Mouse (Mus musculus): ENCODE data around the gene Kcnk2. TPM values are rescaled to one million over a fixed set of nuclear protein-coding genes. Genes with fewer than 3 reads are reported as not detected.

Kcnk2 gene
- total RNA-seq, 2 experiments from 2014 or later: 0.84 to 2.0 TPM

DNA sequence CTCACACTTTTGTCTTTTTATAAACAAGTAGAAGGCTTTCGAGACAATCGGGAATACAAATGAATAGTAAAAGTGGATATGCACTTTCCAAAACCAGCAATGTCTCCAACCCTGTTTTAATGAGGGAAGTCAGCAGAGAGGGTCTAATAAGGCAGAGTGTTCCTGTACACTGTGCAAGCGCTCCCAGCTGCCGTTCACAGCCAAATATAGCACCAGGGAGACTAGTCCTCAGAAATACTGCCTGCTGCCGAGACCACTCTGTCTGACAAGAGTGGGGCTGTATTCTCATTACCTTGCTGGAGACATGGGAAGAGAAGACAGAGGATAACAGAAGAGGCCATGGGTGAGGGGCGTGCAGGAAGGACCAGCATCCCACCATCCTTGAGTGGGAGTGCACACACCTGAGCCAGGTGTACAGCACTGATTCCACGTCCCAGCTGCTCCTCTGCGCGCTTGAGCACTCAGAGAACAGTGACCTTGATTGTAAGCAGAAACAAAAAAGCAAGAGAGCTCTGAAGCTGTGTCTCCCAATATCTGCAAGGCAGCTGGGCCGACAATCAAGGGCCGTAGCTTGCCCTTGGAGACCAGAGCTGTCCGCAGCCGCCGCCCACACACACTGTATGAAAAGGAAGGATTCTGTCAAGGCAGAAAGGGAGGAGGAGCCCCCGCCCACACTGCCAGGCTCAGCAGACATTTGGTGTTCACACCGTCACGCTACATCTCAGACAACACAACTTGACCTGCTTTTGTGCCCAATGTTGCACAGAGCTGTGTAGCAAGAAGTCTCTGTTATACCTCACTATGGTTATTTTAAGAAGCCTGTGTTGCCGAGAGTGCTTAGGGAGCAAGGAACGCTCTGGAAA, 173.6 kb downstream of the Kcnk2 start:
- no peak overlapping the region for H3K4me3 ChIP-seq
- DNase-seq: no peak
- no peak overlapping the region for H3K27ac ChIP-seq
- no peak for TF ChIP-seq CTCF (IDR thresholded peaks at IDR 0.05)
- intact Hi-C loops (cut with DNase I): no loop called here

GRCm38 (mm10) chr1:189227479-189227878, 174.6 kb downstream of the Kcnk2 start:
- H3K27ac ChIP-seq: no peak overlapping the region
- no peak overlapping the region for H3K4me3 ChIP-seq
- peak; percentile 35; the same call in 1 of the 2 replicates for TF ChIP-seq CTCF (IDR thresholded peaks at IDR 0.05)
- no peak for DNase-seq
- intact Hi-C loops (cut with DNase I): no loop called here

DNA sequence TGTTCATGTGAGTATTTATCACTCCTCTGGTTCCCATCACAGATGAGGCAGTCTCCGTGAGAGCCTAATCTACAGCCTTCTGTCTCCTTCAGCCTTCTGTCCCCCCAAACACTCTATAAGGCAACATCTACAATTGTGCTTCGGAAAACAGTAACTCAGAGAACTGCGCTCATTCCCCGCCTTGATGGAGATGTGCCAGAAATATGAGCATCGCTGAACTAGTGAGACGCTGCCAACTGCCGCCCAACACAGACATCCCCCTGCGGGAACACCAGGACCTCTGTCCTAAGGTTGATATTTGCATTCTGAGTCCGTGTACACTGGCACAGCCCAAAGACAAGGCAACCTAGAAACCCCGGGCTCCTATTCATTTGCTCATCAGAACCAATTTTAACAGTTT, 183.0 kb downstream of the Kcnk2 start:
- H3K27ac ChIP-seq: no peak overlapping the region
- no peak overlapping the region for H3K4me3 ChIP-seq
- intact Hi-C loops (cut with DNase I): no loop called here
- no peak for TF ChIP-seq CTCF (IDR thresholded peaks at IDR 0.05)
- DNase-seq: no peak

GRCm38 (mm10) chr1:189217751-189218564, 184.1 kb downstream of the Kcnk2 start:
- Histone ChIP-seq H3K4me3 (no peak overlapping the region), H3K27ac (no peak overlapping the region)
- no peak for DNase-seq
- no peak for TF ChIP-seq CTCF (IDR thresholded peaks at IDR 0.05)
- intact Hi-C loops (cut with DNase I): no loop called here

DNA sequence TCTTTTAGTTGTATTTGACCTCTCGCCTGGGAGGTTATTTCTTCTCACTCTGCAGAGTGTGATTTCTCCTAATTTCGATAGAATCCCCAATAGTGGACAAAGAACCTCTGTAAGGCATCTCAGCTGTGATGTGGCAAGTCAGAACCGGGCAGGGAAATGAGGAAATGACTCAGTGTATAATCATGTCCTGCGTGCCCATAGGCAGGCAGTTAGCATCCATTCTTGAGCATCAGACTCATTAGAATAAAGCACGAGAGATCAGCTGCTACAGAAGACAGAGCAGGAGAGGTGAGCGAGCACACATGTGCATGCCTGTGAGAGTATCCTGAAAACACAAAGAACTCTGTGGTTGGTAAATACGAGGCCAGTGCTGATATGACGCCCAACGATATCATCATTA, 186.9 kb downstream of the Kcnk2 start:
- intact Hi-C loops (cut with DNase I): no loop called here
- Histone ChIP-seq H3K27ac (no peak overlapping the region), H3K4me3 (no peak overlapping the region)
- no peak for DNase-seq
- no peak for TF ChIP-seq CTCF (IDR thresholded peaks at IDR 0.05)

DNA sequence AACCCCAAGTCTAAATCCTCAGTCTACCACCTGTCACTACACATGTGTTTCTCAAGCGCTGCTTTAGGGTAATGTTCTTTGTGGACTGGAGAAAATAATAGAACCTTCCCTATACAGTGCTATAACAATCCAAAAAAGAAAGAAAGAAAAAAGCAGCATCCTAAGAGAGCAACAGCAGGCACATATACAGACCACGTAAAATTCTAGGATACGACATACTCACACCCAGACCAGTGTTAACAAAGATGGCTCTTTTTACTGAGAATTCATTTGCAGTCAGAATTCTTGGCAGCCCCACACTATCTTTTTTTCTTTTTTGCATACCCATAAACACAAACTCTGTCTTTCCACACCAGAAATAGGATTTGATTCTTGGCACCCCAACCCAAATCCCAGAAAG, 187.6 kb downstream of the Kcnk2 start:
- no peak for DNase-seq
- no peak for TF ChIP-seq CTCF (IDR thresholded peaks at IDR 0.05)
- no peak overlapping the region for H3K27ac ChIP-seq
- no peak overlapping the region for H3K4me3 ChIP-seq
- intact Hi-C loops (cut with DNase I): no loop called here

DNA sequence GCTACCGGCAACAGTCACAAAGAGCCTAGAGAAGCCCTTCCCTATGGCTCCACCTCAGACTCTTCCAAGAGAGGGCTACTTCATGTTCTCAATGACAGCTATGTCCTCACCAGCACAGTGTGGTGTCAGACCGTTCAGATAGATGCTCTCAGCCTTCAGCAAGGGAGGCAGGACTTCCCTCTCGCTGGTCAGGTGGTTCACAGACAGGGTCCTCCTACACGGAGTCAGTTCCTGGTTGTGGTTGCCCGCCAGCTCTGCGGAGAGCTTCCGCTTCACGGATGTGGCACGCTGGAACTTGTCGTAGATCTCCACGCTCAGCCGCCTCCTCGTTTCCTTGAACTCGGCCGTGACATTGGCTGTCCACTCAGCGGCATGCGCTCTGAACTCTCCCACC, 192.4 kb downstream of the Kcnk2 start:
- no peak overlapping the region for H3K4me3 ChIP-seq
- intact Hi-C loops (cut with DNase I): no loop called here
- H3K27ac ChIP-seq: no peak overlapping the region
- DNase-seq: no peak
- no peak for TF ChIP-seq CTCF (IDR thresholded peaks at IDR 0.05)

GRCm38 (mm10) chr1:189209029-189209714, 192.9 kb downstream of the Kcnk2 start:
- no peak for TF ChIP-seq CTCF (IDR thresholded peaks at IDR 0.05)
- intact Hi-C loops (cut with DNase I): no loop called here

GRCm38 (mm10) chr1:189208605-189209004, 193.5 kb downstream of the Kcnk2 start:
- Histone ChIP-seq H3K4me3 (no peak overlapping the region), H3K27ac (no peak overlapping the region)
- no peak for DNase-seq
- no peak for TF ChIP-seq CTCF (IDR thresholded peaks at IDR 0.05)
- intact Hi-C loops (cut with DNase I): no loop called here

More at GRCm38 (mm10) chr1:189209029-189209714, 192.9 kb downstream of the Kcnk2 start:
- Histone ChIP-seq H3K27ac (no peak overlapping the region), H3K4me3 (no peak overlapping the region)
- DNase-seq: no peak

DNA sequence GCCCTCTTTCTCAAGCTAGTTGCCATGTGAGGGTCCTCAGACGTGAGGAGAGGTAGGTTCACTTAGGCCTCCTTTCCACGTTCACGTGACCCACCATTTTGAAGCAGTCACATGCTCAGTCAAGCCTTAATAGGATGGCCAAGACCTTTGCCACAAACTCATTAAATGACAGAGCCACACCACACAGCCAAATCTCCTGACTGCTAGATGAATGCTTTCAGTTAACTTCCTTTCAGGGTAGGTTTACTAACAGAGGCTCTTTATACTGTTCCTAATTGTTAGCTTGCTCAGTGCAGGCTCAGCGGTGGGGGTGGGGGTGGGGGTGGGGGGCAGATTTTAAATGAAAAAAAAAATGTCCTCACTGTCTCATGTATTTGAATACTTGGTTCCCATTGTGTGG, 206.3 kb downstream of the Kcnk2 start:
- intact Hi-C loops (cut with DNase I): no loop called here
- H3K27ac ChIP-seq: no peak overlapping the region
- no peak for TF ChIP-seq CTCF (IDR thresholded peaks at IDR 0.05)
- no peak overlapping the region for H3K4me3 ChIP-seq
- no peak for DNase-seq

- intact Hi-C loops (cut with DNase I): no loop called here
- Histone ChIP-seq H3K4me3 (no peak overlapping the region), H3K27ac (no peak overlapping the region)
- no peak for DNase-seq
- TF ChIP-seq CTCF (IDR thresholded peaks at IDR 0.05): no peak
Measured at GRCm38 (mm10) chr1:189187737-189188390, 214.2 kb downstream of the Kcnk2 start.

DNA sequence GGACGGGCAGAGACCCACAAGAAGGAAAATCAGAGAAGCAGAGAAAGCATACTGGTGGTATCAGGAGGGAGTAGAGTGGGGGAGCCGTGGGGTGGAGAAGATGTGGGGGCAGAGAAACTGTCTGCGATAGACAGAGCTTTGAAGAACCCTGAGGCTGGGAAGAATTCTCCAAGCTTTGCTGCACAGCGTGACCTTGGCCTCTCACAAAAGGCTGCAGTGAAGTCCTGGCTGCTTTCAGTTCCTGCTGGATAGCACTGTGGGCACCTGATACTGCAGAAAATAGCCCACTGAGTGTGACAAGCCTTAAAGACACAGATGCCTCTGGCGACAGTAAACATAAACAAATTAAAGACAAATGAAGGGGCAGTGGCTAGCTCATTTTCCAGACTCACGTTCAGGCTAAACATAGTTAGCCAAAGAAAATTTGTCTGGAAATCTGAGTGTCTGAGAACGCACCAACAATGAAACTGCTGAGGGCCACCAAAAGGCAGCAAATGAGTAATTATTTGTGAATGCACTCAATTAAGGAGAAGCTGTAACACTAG, 216.8 kb downstream of the Kcnk2 start:
- H3K4me3 ChIP-seq: no peak overlapping the region
- no peak for DNase-seq
- no peak overlapping the region for H3K27ac ChIP-seq
- TF ChIP-seq CTCF (IDR thresholded peaks at IDR 0.05): no peak
- intact Hi-C loops (cut with DNase I): no loop called here

Data from gastrocnemius, adult 2 months (tissue).